Mouse (Mus musculus) CH12.LX (cell line): ENCODE data around the gene Csad. TPM values are rescaled to one million over a fixed set of nuclear protein-coding genes. Genes with fewer than 3 reads are reported as not detected.

Experiments used
- DNase-seq: peaks from one replicate; pipeline ENCODE4 v3.0.0-alpha.2; 2013; ENCODE audit errors: extremely low read depth
- H3K27ac ChIP-seq: 2 replicates; pipeline ENCODE4 v1.5.1; 2012; ENCODE audit warnings: low read depth, mild to moderate bottlenecking, control low read depth, moderate library complexity; ENCODE audit not compliant: insufficient read depth
- H3K27me3 ChIP-seq: replicated peaks from 2 replicates; pipeline ENCODE3; 2012; ENCODE audit warnings: inconsistent platforms
- H3K36me3 ChIP-seq, 2 experiments: replicated peaks in 1 of 2; 2 replicates each; pipeline versions ENCODE3 to v1.6.1; 2012; ENCODE audit warnings: inconsistent platforms in 1 of 2, low read length in 1 of 2, mild to moderate bottlenecking in 1 of 2, mixed read lengths in 1 of 2, moderate library complexity in 1 of 2; ENCODE audit not compliant: control insufficient read depth in 1 of 2, insufficient read depth in 1 of 2
- H3K4me1 ChIP-seq, 2 experiments: 2 replicates each; pipeline ENCODE4 v1.6.1; 2012; ENCODE audit warnings: inconsistent platforms in 1 of 2, moderate library complexity in 1 of 2; ENCODE audit not compliant: insufficient read depth in 2 of 2, control insufficient read depth in 1 of 2
- H3K4me2 ChIP-seq: 2 replicates; pipeline ENCODE4 v1.6.1; 2012; ENCODE audit warnings: low read depth, mild to moderate bottlenecking, control low read depth; ENCODE audit not compliant: poor library complexity, insufficient read depth, severe bottlenecking
- H3K4me3 ChIP-seq, 3 experiments: fragments of 150-350 bp in 1 of 3; sonication (generic) in 1 of 3; replicated peaks in 1 of 3; 2 replicates each; pipeline versions ENCODE3 to v1.5.1; 2011 to 2012; ENCODE audit warnings: low read depth in 2 of 3, low read length in 2 of 3, mild to moderate bottlenecking in 2 of 3, moderate library complexity in 2 of 3, control low read depth in 1 of 3, improper control_type of control experiment in 1 of 3, inconsistent platforms in 1 of 3, mixed read lengths in 1 of 3; ENCODE audit not compliant: poor library complexity in 1 of 3
- H3K79me2 ChIP-seq: replicated peaks from 2 replicates; pipeline ENCODE4 v1.6.1; 2012; ENCODE audit warnings: mild to moderate bottlenecking, moderate library complexity; ENCODE audit not compliant: control insufficient read depth, poor library complexity, insufficient read depth, severe bottlenecking; ENCODE audit errors: extremely low read depth
- H3K9ac ChIP-seq: 2 replicates; pipeline ENCODE4 v1.6.1; 2012; ENCODE audit warnings: low read depth, mild to moderate bottlenecking, control low read depth, moderate library complexity; ENCODE audit not compliant: insufficient read depth
- H3K9me3 ChIP-seq: replicated peaks from 2 replicates; pipeline ENCODE3; 2012; ENCODE audit warnings: low read length, inconsistent platforms, mixed read lengths
- CHD1 ChIP-seq: IDR thresholded peaks from 2 replicates; pipeline ENCODE4 v1.6.1; 2012; ENCODE audit warnings: low read depth, low read length, improper control_type of control experiment, inconsistent platforms
- ELF1 ChIP-seq: IDR thresholded peaks from 2 replicates; pipeline ENCODE4 v1.6.1; 2014; ENCODE audit warnings: low read depth, mild to moderate bottlenecking, inconsistent platforms, low read length, improper control_type of control experiment
- EP300 ChIP-seq: IDR thresholded peaks from 2 replicates; pipeline ENCODE4 v1.6.1; 2011; ENCODE audit warnings: low read length, improper control_type of control experiment
- HCFC1 ChIP-seq: IDR thresholded peaks from 2 replicates; pipeline ENCODE4 v1.6.1; 2012; ENCODE audit warnings: low read depth, mild to moderate bottlenecking, inconsistent platforms, low read length, improper control_type of control experiment
- IRF4 ChIP-seq: IDR thresholded peaks from 2 replicates; pipeline ENCODE4 v1.6.1; 2014; ENCODE audit warnings: low read depth, mild to moderate bottlenecking, inconsistent platforms, low read length, improper control_type of control experiment
- MAZ ChIP-seq: IDR thresholded peaks from 2 replicates; pipeline ENCODE4 v1.6.1; 2012; ENCODE audit warnings: low read depth, mild to moderate bottlenecking, inconsistent platforms, low read length, improper control_type of control experiment, moderate library complexity
- MXI1 ChIP-seq: IDR thresholded peaks from 2 replicates; pipeline ENCODE4 v1.6.1; 2011; ENCODE audit warnings: mild to moderate bottlenecking, low read depth, low read length, improper control_type of control experiment
- NELFE ChIP-seq: IDR thresholded peaks from 2 replicates; pipeline ENCODE4 v1.6.1; 2011; ENCODE audit warnings: low read depth, low read length, improper control_type of control experiment
- POLR2A ChIP-seq: IDR thresholded peaks from 2 replicates; pipeline ENCODE4 v1.6.1; 2011; ENCODE audit warnings: low read depth, mild to moderate bottlenecking, improper control_type of control experiment, low read length
- RAD21 ChIP-seq: IDR thresholded peaks from 2 replicates; pipeline ENCODE4 v1.6.1; 2011; ENCODE audit warnings: low read depth, mild to moderate bottlenecking, low read length, improper control_type of control experiment, moderate library complexity
- RCOR1 ChIP-seq: conservative IDR thresholded peaks from 2 replicates; pipeline ENCODE4 v1.6.1; 2012; ENCODE audit warnings: low read depth, mild to moderate bottlenecking, inconsistent platforms, low read length, improper control_type of control experiment
- SIN3A ChIP-seq: IDR thresholded peaks from 2 replicates; pipeline ENCODE4 v1.6.1; 2012; ENCODE audit warnings: low read length, improper control_type of control experiment, inconsistent platforms
- TBP ChIP-seq: conservative IDR thresholded peaks from 2 replicates; pipeline ENCODE4 v1.6.1; 2011; ENCODE audit warnings: low read depth, low read length, improper control_type of control experiment
- UBTF ChIP-seq: IDR thresholded peaks from 2 replicates; pipeline ENCODE4 v1.6.1; 2012; ENCODE audit warnings: low read depth, mild to moderate bottlenecking, inconsistent platforms, low read length, improper control_type of control experiment, moderate library complexity
- ZMIZ1 ChIP-seq: IDR thresholded peaks from 2 replicates; pipeline ENCODE4 v1.6.1; 2012; ENCODE audit warnings: low read depth, mild to moderate bottlenecking, inconsistent platforms, low read length, improper control_type of control experiment
- dilution Hi-C: fragments of 300-500 bp; cut with MboI; formaldehyde crosslinking; loops from 2 replicates; pipeline ENCODE4 v1.14.3; 2020; ENCODE audit warnings: low sequenced_read_pairs; ENCODE audit not compliant: extremely low pct_unique_long_range_greater_than_20kb, extremely low pct_ligation_motif_present
- in situ Hi-C: fragments of 300-500 bp; cut with MboI; formaldehyde crosslinking; loops from 3 replicates; pipeline ENCODE4 v1.14.3; 2019; ENCODE audit warnings: low sequenced_read_pairs, low pct_ligation_motif_present, low pct_unique_long_range_greater_than_20kb, mixed read lengths
- polyA plus RNA-seq: library from polyadenylated mRNA; unstranded; fragments of >175 nt; gene quantifications from 2 replicates; pipeline ENCODE4 v1.2.1, GENCODE M21; 2012; ENCODE audit warnings: low read depth; ENCODE audit not compliant: insufficient read length
- total RNA-seq, 2 experiments: library from RNA; depleted of rRNA; stranded (reverse); fragments of 300-350 nt in 1 of 2; fragments of >200 nt in 1 of 2; gene quantifications; 2 replicates each; pipeline ENCODE4 v1.2.3; 2012 to 2014

Gene Csad
- total and polyA plus RNA-seq, 3 experiments: 3.7 to 4.7 (median 3.8) TPM

- in situ Hi-C loops: no loop called here
- Histone ChIP-seq H3K9me3 (no peaks in the 10 kb centered on the region), H3K27ac (no peak overlapping the region), H3K27me3 (no peaks in the 10 kb centered on the region), H3K4me3 (no peak overlapping the region), H3K79me2 (no peaks in the 10 kb centered on the region), H3K4me1 (peaks cover 0 to 4% of the 10 kb centered on the region in 2 experiments; a peak in 2 of 4 replicates), H3K36me3 (peaks cover 0 to 4% of the 10 kb centered on the region in 2 experiments), H3K9ac (no peak overlapping the region), H3K4me2 (no peak overlapping the region)
- DNase-seq: no peak
- dilution Hi-C loops: no loop called here
- TF ChIP-seq MAZ (no peak), ZMIZ1 (no peak), NELFE (no peak), MXI1 (no peak), UBTF (no peak), IRF4 (no peak), HCFC1 (no peak), POLR2A (no peak)
Measured at GRCm38 (mm10) chr15:102177417-102177816, 27.1 kb downstream of the Csad start.

GRCm38 (mm10) chr15:102176571-102177316 lies 27.8 kb downstream of the Csad start:
- Histone ChIP-seq H3K9ac (no peak overlapping the region), H3K36me3 (peaks cover 0 to 4% of the 10 kb centered on the region in 2 experiments), H3K4me1 (peaks cover 0 to 4% of the 10 kb centered on the region in 2 experiments; a peak in 2 of 4 replicates), H3K79me2 (no peaks in the 10 kb centered on the region), H3K9me3 (no peaks in the 10 kb centered on the region), H3K27ac (no peak overlapping the region), H3K4me3 (no peak overlapping the region), H3K4me2 (no peak overlapping the region), H3K27me3 (no peaks in the 10 kb centered on the region)
- TF ChIP-seq TBP (no peak), RCOR1 (no peak), ELF1 (no peak), RAD21 (no peak), EP300 (no peak), SIN3A (no peak), CHD1 (no peak)
- DNase-seq: no peak
- dilution Hi-C loops (no loop called here), in situ Hi-C loops (no loop called here)
